Mouse (Mus musculus): Measurements from ENCODE around the gene Vamp1. TPM values are rescaled to one million over a fixed set of nuclear protein-coding genes. Genes with fewer than 3 reads are reported as not detected.
A peak's percentile ranks its signal among the peaks of the same experiment; 100 is the strongest.
"Not testable (repeated sequence)": the region's sequence is repeated elsewhere in the genome, so short reads cannot be mapped to it uniquely, and the experiment has no call there.

Vamp1 gene
- total and polyA plus RNA-seq, 3 experiments: 2.8 to 21.9 (median 6.1) TPM

- Histone ChIP-seq H3K27me3 (ENCODE audit: insufficient read depth, low read length) (peaks cover 9% of the 10 kb centered on the region; the same call in 1 of the 2 replicates), H3K36me3 (replicated peaks) (no peaks in the 10 kb centered on the region), H3K4me1 (ENCODE audit: insufficient read depth, low read depth, low read length) (peaks cover 20% of the 10 kb centered on the region), H3K4me3 (ENCODE audit: low read depth, low read length) (peak overlapping the region; percentile 36; the same call in 1 of the 2 replicates), H3K9me3 (replicated peaks) (no peaks in the 10 kb centered on the region)
- ATAC-seq (ENCODE audit: extremely low read depth, insufficient number of reproducible peaks, low FRiP score, poor library complexity, severe bottlenecking) (peak; percentile 81), DNase-seq (ENCODE audit: low spot score) (peak; percentile 76)
- TF ChIP-seq TAL1 (conservative IDR thresholded peaks at IDR 0.05; ENCODE audit: low read depth, low read length) (no peak), CTCF (IDR thresholded peaks at IDR 0.05; ENCODE audit: low read depth, low read length) (peak; percentile 37; the same call in 1 of the 2 replicates)
These were observed 56.3 kb downstream of the Vamp1 start for GRCm38 (mm10) chr6:125271455-125272227.

- TF ChIP-seq TAL1 (conservative IDR thresholded peaks at IDR 0.05; ENCODE audit: low read depth, low read length) (no peak), GATA2 (IDR thresholded peaks at IDR 0.05; ENCODE audit: borderline replicate concordance, low read depth, low read length) (no peak), CTCF (IDR thresholded peaks at IDR 0.05; ENCODE audit: low read depth, low read length) (no peak), POLR2AphosphoS5 (IDR thresholded peaks at IDR 0.05; ENCODE audit: insufficient replicate concordance, low read depth, low read length) (no peak), GATA1 (IDR thresholded peaks at IDR 0.05; ENCODE audit: borderline replicate concordance, low read length) (no peak)
- H3K9me3 ChIP-seq (replicated peaks): no peaks in the 10 kb centered on the region
- no peak for ATAC-seq (ENCODE audit: extremely low read depth, insufficient number of reproducible peaks, low FRiP score, poor library complexity, severe bottlenecking)
- peaks cover 10% of the 10 kb centered on the region; the same call in 1 of the 2 replicates for H3K27me3 ChIP-seq (ENCODE audit: insufficient read depth, low read length)
- no peak for DNase-seq (ENCODE audit: low spot score)
- peaks cover 20% of the 10 kb centered on the region for H3K4me1 ChIP-seq (ENCODE audit: insufficient read depth, low read depth, low read length)
- no peaks in the 10 kb centered on the region for H3K36me3 ChIP-seq (replicated peaks)
- no peak overlapping the region for H3K4me3 ChIP-seq (ENCODE audit: low read depth, low read length)
These were observed 57.0 kb downstream of the Vamp1 start for GRCm38 (mm10) chr6:125272228-125272785.

GRCm38 (mm10) chr6:125274841-125275563 is 59.7 kb downstream of the Vamp1 start:
- peaks cover 20% of the 10 kb centered on the region for H3K4me1 ChIP-seq (ENCODE audit: insufficient read depth, low read depth, low read length)
- peaks cover 7% of the 10 kb centered on the region; the same call in 1 of the 2 replicates for H3K27me3 ChIP-seq (ENCODE audit: insufficient read depth, low read length)
- DNase-seq (ENCODE audit: low spot score): no peak
- TF ChIP-seq GATA1 (IDR thresholded peaks at IDR 0.05; ENCODE audit: borderline replicate concordance, low read length) (no peak), TAL1 (conservative IDR thresholded peaks at IDR 0.05; ENCODE audit: low read depth, low read length) (no peak), GATA2 (IDR thresholded peaks at IDR 0.05; ENCODE audit: borderline replicate concordance, low read depth, low read length) (no peak), CTCF (IDR thresholded peaks at IDR 0.05; ENCODE audit: low read depth, low read length) (no peak), POLR2AphosphoS5 (IDR thresholded peaks at IDR 0.05; ENCODE audit: insufficient replicate concordance, low read depth, low read length) (no peak)
- no peak for ATAC-seq (ENCODE audit: extremely low read depth, insufficient number of reproducible peaks, low FRiP score, poor library complexity, severe bottlenecking)
- H3K4me3 ChIP-seq (ENCODE audit: low read depth, low read length): no peak overlapping the region
- H3K9me3 ChIP-seq (replicated peaks): no peaks in the 10 kb centered on the region
- no peaks in the 10 kb centered on the region for H3K36me3 ChIP-seq (replicated peaks)

GRCm38 (mm10) chr6:125279729-125280128 is 64.4 kb downstream of the Vamp1 start:
- DNase-seq (ENCODE audit: low spot score): no peak

GRCm38 (mm10) chr6:125282721-125283120 is 67.4 kb downstream of the Vamp1 start:
- DNase-seq (ENCODE audit: low spot score); ATAC-seq (ENCODE audit: extremely low read depth, insufficient number of reproducible peaks, low FRiP score, poor library complexity, severe bottlenecking); H3K4me1 ChIP-seq (ENCODE audit: insufficient read depth, low read depth, low read length): not testable (repeated sequence)

More at GRCm38 (mm10) chr6:125279729-125280128, 64.4 kb downstream of the Vamp1 start:
- Histone ChIP-seq H3K9me3 (replicated peaks) (no peaks in the 10 kb centered on the region), H3K4me3 (ENCODE audit: low read depth, low read length) (no peak overlapping the region), H3K36me3 (replicated peaks) (no peaks in the 10 kb centered on the region), H3K27me3 (ENCODE audit: insufficient read depth, low read length) (peaks cover 3% of the 10 kb centered on the region; the same call in 1 of the 2 replicates), H3K4me1 (ENCODE audit: insufficient read depth, low read depth, low read length) (no peaks in the 10 kb centered on the region)
- TF ChIP-seq GATA2 (IDR thresholded peaks at IDR 0.05; ENCODE audit: borderline replicate concordance, low read depth, low read length) (no peak), GATA1 (IDR thresholded peaks at IDR 0.05; ENCODE audit: borderline replicate concordance, low read length) (no peak), POLR2AphosphoS5 (IDR thresholded peaks at IDR 0.05; ENCODE audit: insufficient replicate concordance, low read depth, low read length) (no peak), CTCF (IDR thresholded peaks at IDR 0.05; ENCODE audit: low read depth, low read length) (no peak)
- ATAC-seq (ENCODE audit: extremely low read depth, insufficient number of reproducible peaks, low FRiP score, poor library complexity, severe bottlenecking): no peak

GRCm38 (mm10) chr6:125284250-125284649 is 68.9 kb downstream of the Vamp1 start:
- Histone ChIP-seq H3K9me3 (replicated peaks) (no peaks in the 10 kb centered on the region), H3K4me3 (ENCODE audit: low read depth, low read length) (no peak overlapping the region), H3K4me1 (ENCODE audit: insufficient read depth, low read depth, low read length) (no peaks in the 10 kb centered on the region), H3K36me3 (replicated peaks) (no peaks in the 10 kb centered on the region), H3K27me3 (ENCODE audit: insufficient read depth, low read length) (no peaks in the 10 kb centered on the region; the same call in 1 of the 2 replicates)
- no peak for DNase-seq (ENCODE audit: low spot score)
- TF ChIP-seq GATA1 (IDR thresholded peaks at IDR 0.05; ENCODE audit: borderline replicate concordance, low read length) (no peak), CTCF (IDR thresholded peaks at IDR 0.05; ENCODE audit: low read depth, low read length) (no peak), TAL1 (conservative IDR thresholded peaks at IDR 0.05; ENCODE audit: low read depth, low read length) (no peak), POLR2AphosphoS5 (IDR thresholded peaks at IDR 0.05; ENCODE audit: insufficient replicate concordance, low read depth, low read length) (no peak), GATA2 (IDR thresholded peaks at IDR 0.05; ENCODE audit: borderline replicate concordance, low read depth, low read length) (no peak)
- no peak for ATAC-seq (ENCODE audit: extremely low read depth, insufficient number of reproducible peaks, low FRiP score, poor library complexity, severe bottlenecking)

More at GRCm38 (mm10) chr6:125282721-125283120, 67.4 kb downstream of the Vamp1 start:
- H3K36me3 ChIP-seq (replicated peaks); H3K4me3 ChIP-seq (ENCODE audit: low read depth, low read length); H3K9me3 ChIP-seq (replicated peaks); H3K27me3 ChIP-seq (ENCODE audit: insufficient read depth, low read length): not testable (repeated sequence)
